Mouse (Mus musculus) limb, embryonic 10.5 days (tissue): ENCODE data around the gene Tmem18. TPM values are rescaled to one million over a fixed set of nuclear protein-coding genes. Genes with fewer than 3 reads are reported as not detected.

ENCODE experiments used
- DNase-seq: peaks from one replicate; pipeline ENCODE4 v3.0.0-alpha.2; 2017; ENCODE audit warnings: low spot score
- H3K27ac ChIP-seq: fragments of 300-500 bp; sonication (generic); 2 replicates; pipeline ENCODE4 v1.5.1; 2016; ENCODE audit warnings: mild to moderate bottlenecking
- H3K27me3 ChIP-seq: fragments of 300-500 bp; sonication (generic); 2 replicates; pipeline ENCODE4 v1.6.1; 2016; ENCODE audit warnings: low read depth, mild to moderate bottlenecking; ENCODE audit not compliant: poor library complexity, severe bottlenecking
- H3K36me3 ChIP-seq: fragments of 300-500 bp; sonication (generic); 2 replicates; pipeline ENCODE4 v1.6.1; 2016; ENCODE audit warnings: mild to moderate bottlenecking, moderate library complexity
- H3K4me1 ChIP-seq: fragments of 300-500 bp; sonication (generic); 2 replicates; pipeline ENCODE4 v1.6.1; 2016
- H3K4me3 ChIP-seq: fragments of 300-500 bp; sonication (generic); 2 replicates; pipeline ENCODE4 v1.5.1; 2016; ENCODE audit warnings: mild to moderate bottlenecking, moderate library complexity
- H3K9me3 ChIP-seq: fragments of 300-500 bp; sonication (generic); replicated peaks from 2 replicates; pipeline ENCODE4 v1.6.1; 2016; ENCODE audit warnings: mild to moderate bottlenecking
- WGBS: fragments of 180-500 bp; shearing (Covaris S2); methylation state at CpG from one replicate; pipeline ENCODE4 v1.1.7; 2016; 5-methylcytosine and 5-hydroxymethylcytosine counted together
- polyA plus RNA-seq: library from polyadenylated mRNA; unstranded; fragments of >200 nt; fragmentation: Nextera tagmentation; extraction: Ambion mirVana; gene quantifications from 2 replicates; pipeline ENCODE4 v1.2.1, GENCODE M21; 2016

Tmem18 gene
- polyA plus RNA-seq: 18.5 and 25.0 TPM in 2 replicates

DNA sequence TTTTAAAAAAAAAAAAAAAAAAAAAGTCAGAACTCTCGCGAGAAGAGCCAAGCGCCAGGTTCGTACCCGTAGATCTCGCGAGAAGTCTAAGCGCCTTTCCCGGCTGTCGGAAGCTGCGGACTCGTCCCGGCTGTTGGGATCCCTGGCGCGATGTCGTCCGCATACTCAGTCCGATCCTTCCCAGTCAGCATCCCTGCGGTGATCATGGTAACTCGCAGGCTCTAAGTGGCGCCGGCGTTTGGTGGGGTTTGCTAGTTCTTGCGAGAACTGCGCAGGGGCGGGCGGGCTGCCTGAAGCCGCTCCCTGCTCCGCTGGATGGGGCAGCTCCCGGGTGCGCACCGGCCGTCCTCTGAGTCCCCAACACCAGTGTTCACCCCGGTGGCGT is at the start of gene Tmem18:
Gene Tmem18, plus strand, starts transcription at position 71 of the 385 bp plus-strand sequence.
- peaks cover 19% of the 10 kb centered on the region for H3K36me3 ChIP-seq
- peak within 1 kb of the TSS; percentile 76 for H3K4me3 ChIP-seq
- peak; percentile 86 for DNase-seq
- H3K9me3 ChIP-seq: no peaks in the 10 kb centered on the region
- WGBS: under 1% methylated on average over 35 of the region's 35 CpGs
- peaks cover 16% of the 10 kb centered on the region for H3K4me1 ChIP-seq
- H3K27me3 ChIP-seq: peaks cover 14% of the 10 kb centered on the region; the same call in 1 of the 2 replicates
- H3K27ac ChIP-seq: peak within 1 kb of the TSS; percentile 85

DNA sequence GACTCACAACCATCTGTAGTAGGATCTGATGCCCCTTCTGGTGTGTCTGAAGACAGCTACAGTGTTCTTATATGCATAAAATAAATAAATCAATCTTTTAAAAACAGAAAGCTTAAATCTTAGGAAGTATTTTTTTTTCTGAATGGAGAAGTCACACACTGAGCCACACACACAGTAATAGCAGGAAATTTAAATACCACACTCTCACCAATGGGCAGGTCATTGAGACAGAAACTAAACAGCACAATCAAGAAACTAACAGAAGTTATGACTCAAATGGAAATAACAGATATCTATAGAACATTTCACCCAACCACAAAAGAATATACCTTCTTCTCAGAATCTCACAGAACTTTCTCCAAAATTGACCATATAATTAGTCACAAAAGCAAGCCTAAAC is 26.9 kb upstream of the Tmem18 start:
- H3K27me3 ChIP-seq: peaks cover 6% of the 10 kb centered on the region; the same call in 1 of the 2 replicates
- no peak overlapping the region for H3K27ac ChIP-seq
- H3K4me3 ChIP-seq: no peak overlapping the region
- no peaks in the 10 kb centered on the region for H3K9me3 ChIP-seq
- H3K4me1 ChIP-seq: peaks cover 5% of the 10 kb centered on the region; the same call in 1 of the 2 replicates
- no peaks in the 10 kb centered on the region for H3K36me3 ChIP-seq
- DNase-seq: no peak

DNA sequence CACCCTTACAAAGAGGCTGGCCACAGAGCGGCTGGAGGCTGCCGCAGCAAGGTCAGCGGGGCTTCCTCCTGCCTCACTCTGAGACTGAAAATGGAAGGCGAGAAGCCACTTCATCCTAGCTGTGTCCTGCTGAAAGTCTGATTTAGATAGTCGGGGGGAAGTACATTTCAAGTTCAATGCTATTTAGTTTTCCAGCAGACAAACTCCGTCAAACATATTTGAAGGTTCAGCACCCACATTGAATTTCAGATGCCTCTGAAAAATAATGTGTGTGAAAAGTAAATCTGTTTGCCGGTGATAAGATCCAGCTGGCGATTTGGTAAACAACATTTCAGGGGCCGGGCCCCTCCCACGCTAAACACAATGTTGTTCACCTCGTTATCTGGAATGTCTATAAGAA is 22.8 kb upstream of the Tmem18 start:
- Histone ChIP-seq H3K4me3 (peak overlapping the region; percentile 22; the same call in 1 of the 2 replicates), H3K9me3 (no peaks in the 10 kb centered on the region), H3K4me1 (peaks cover 5% of the 10 kb centered on the region; the same call in 1 of the 2 replicates), H3K36me3 (no peaks in the 10 kb centered on the region), H3K27me3 (peaks cover 6% of the 10 kb centered on the region; the same call in 1 of the 2 replicates), H3K27ac (0 out of 2 replicates have a peak overlapping the region, but pooled peaks have one; percentile 9)
- DNase-seq: peak; percentile 35
- 27% methylated on average over 11 of the region's 11 CpGs for WGBS

DNA sequence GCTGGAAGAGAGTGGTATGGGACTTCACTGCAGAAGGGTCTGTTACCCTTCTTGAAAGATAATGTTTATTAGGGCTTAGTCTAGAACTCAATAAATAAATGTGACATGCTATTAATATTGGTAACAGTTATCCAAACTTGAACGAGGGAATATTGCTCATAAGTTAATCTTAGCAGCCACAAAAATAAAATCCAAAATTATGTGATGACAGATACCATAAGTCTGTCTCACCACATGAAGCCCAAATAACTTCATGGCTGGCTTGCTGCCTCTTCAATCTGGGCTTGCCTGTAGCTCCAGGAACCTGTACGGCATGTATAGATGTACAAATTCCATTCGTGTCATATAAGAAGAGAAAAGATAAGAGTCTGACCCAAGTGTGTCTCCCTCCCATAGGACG is 12.2 kb upstream of the Tmem18 start:
- DNase-seq: no peak
- 84% methylated on average over 4 of the region's 4 CpGs for WGBS
- Histone ChIP-seq H3K27me3 (no peaks in the 10 kb centered on the region), H3K9me3 (no peaks in the 10 kb centered on the region), H3K4me3 (no peak overlapping the region), H3K27ac (no peak overlapping the region), H3K4me1 (no peaks in the 10 kb centered on the region), H3K36me3 (no peaks in the 10 kb centered on the region)

DNA sequence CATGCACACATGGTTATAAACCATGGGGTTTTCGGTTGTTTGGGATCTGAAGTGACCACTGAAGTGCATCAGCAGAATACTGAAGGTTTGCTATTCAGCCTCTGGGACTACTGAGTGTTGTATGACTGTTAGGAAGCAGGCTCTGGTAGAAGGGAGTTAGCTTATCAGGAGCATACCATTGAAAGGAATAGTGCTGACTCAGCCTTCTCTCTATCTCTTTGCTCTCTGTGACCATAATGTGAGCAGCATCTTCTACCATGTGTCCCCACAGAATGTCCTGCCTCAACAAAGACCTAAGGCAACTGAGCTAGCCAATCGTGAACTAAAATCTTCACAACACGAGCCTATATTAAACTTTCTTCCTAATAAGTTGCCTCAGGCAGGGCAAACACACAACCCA is 8.3 kb upstream of the Tmem18 start:
- 86% methylated on average over 3 of the region's 3 CpGs for WGBS
- no peak for DNase-seq
- no peaks in the 10 kb centered on the region for H3K4me1 ChIP-seq
- H3K9me3 ChIP-seq: no peaks in the 10 kb centered on the region
- no peak overlapping the region for H3K27ac ChIP-seq
- no peaks in the 10 kb centered on the region for H3K36me3 ChIP-seq
- no peak overlapping the region for H3K4me3 ChIP-seq
- 0 out of 2 replicates have a peak, but pooled peaks cover 4% of the 10 kb centered on the region for H3K27me3 ChIP-seq

DNA sequence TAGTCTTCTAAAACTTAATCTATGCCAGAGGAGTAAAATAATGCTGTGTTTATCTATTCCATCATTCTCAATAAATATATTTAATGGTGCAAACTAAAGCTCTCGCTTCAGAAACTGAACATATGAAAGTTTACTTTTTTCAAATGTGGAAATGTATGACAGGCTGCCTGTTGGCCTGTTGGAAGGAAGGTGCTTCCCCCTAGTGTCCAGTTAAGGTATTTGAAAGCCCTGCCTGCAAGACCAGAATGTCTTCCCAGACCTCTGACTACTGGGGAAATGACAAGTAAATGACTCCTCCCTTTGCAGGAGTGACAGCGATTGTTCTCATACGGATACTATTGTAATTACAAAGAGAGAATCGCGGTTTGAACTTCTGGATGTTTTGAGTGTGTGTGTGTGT is 6.2 kb upstream of the Tmem18 start:
- no peak for DNase-seq
- Histone ChIP-seq H3K4me1 (no peaks in the 10 kb centered on the region), H3K9me3 (no peaks in the 10 kb centered on the region), H3K36me3 (no peaks in the 10 kb centered on the region), H3K27ac (no peak overlapping the region), H3K27me3 (peaks cover 13% of the 10 kb centered on the region; the same call in 1 of the 2 replicates), H3K4me3 (no peak overlapping the region)
- WGBS: 23% methylated on average over 5 of the region's 5 CpGs

DNA sequence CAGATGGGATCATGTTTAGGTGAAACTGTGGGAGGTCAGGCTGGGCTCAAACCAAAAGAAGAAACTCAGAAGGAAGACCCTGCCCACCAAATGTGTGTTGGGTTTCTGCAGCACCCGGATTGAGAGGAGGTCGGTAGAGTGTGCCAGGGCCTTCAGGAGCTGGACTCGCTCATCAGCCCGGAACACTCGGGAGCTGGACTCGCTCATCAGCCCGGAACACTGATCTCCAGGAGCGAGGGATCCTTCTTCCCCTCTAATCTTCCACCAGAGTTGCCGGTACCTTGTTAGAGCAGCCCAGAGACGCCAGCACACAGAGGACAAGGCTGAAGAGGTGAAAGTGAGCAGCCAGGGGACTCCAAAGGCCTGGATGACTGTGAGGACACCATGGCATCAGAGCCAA is 2.9 kb upstream of the Tmem18 start:
- H3K27me3 ChIP-seq: peaks cover 17% of the 10 kb centered on the region; the same call in 1 of the 2 replicates
- H3K9me3 ChIP-seq: no peaks in the 10 kb centered on the region
- 91% methylated on average over 10 of the region's 10 CpGs for WGBS
- H3K27ac ChIP-seq: no peak overlapping the region
- H3K4me3 ChIP-seq: no peak overlapping the region
- no peaks in the 10 kb centered on the region for H3K36me3 ChIP-seq
- peaks cover 12% of the 10 kb centered on the region for H3K4me1 ChIP-seq
- DNase-seq: no peak

DNA sequence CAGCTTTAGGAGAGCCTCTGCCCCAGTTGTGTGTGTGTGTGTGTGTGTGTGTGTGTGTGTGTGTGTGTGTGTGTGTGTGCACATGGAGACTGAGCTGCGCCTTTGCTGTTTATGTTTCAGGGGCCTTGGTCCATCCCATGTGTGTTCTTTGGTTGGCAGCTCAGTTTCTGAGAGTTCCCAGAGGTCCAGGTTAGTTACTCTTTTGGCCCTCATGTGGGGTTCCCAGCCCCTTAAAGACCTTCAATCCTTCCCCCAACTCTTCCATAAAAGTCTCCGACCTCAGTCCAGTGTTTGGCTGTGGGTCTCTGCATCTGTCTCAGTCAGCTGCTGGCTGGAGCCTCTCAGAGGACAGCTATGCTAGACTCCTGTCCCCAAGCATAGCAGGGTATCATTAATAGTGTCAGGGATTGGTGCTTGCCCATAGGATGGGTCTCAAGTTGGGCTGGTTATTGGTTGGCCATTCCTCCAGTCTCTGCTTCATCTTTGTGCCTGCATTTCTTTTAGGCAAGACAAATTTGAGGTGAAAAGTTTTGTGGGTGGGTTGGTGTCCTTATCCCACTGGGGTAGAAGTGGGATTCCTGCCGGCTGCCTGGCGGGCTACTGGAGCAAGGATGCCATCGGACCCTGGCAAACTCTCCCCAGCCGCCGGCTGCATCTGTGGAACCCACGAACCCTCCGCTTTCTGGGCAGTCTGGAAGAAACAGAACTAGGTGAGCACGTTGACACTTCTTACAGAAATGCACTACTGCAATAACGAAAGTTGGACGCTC is 455 bp upstream of the Tmem18 start:
- peak overlapping the region; percentile 76 for H3K4me3 ChIP-seq
- peaks cover 16% of the 10 kb centered on the region for H3K4me1 ChIP-seq
- H3K27me3 ChIP-seq: peaks cover 17% of the 10 kb centered on the region; the same call in 1 of the 2 replicates
- H3K9me3 ChIP-seq: no peaks in the 10 kb centered on the region
- no peak for DNase-seq
- peak overlapping the region; percentile 85 for H3K27ac ChIP-seq
- WGBS: 16% methylated on average over 12 of the region's 12 CpGs
- peaks cover 13% of the 10 kb centered on the region for H3K36me3 ChIP-seq

DNA sequence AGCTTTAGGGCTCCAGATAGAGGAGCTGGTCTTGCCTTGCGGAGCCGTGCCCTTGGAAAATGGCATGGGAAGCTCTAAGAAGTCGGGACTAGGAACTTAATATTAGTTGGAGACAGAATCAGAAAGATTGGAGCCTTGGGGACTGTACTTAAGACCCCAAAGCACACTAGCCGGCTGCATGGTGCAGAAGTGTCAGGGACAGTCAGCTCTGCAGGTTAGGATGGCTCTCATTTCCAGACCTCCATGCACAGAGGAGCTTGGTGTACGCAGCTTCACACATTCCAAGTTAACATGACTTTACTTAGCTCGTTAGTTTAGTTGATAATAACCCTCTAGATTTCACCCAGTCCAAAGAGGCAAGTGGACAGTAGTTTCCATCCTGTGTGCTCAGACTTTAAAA is 637 bp downstream of the Tmem18 start:
- H3K27me3 ChIP-seq: peaks cover 13% of the 10 kb centered on the region; the same call in 1 of the 2 replicates
- H3K4me3 ChIP-seq: peak overlapping the region; percentile 76
- 15% methylated on average over 6 of the region's 6 CpGs for WGBS
- H3K27ac ChIP-seq: peak overlapping the region; percentile 85
- H3K36me3 ChIP-seq: peaks cover 21% of the 10 kb centered on the region
- H3K9me3 ChIP-seq: no peaks in the 10 kb centered on the region
- no peak for DNase-seq
- H3K4me1 ChIP-seq: peaks cover 16% of the 10 kb centered on the region

DNA sequence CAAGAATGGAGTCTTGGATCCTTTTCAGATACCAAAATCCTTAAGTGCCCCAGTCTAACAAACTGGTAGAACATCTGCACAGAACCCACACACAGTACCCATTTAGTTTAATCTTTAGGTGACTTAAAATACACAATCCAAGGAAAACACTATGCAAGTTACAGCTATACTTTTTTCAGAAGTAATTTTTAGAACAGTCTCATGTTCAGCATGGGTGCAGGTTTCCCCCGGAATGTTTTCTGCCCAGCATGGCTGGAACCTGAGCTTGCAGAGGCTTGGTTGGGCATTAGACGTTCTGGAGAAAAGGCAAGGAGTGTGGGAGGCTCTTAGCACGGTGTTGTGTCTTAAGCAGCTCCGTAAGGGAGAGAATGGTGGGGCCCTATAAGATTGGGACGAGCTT is 7.6 kb downstream of the Tmem18 start:
- no peak for DNase-seq
- Histone ChIP-seq H3K4me1 (peaks cover 4% of the 10 kb centered on the region), H3K27me3 (no peaks in the 10 kb centered on the region), H3K9me3 (no peaks in the 10 kb centered on the region), H3K4me3 (no peak overlapping the region), H3K36me3 (peaks cover 26% of the 10 kb centered on the region), H3K27ac (no peak overlapping the region)
- WGBS: 89% methylated on average over 5 of the region's 5 CpGs

DNA sequence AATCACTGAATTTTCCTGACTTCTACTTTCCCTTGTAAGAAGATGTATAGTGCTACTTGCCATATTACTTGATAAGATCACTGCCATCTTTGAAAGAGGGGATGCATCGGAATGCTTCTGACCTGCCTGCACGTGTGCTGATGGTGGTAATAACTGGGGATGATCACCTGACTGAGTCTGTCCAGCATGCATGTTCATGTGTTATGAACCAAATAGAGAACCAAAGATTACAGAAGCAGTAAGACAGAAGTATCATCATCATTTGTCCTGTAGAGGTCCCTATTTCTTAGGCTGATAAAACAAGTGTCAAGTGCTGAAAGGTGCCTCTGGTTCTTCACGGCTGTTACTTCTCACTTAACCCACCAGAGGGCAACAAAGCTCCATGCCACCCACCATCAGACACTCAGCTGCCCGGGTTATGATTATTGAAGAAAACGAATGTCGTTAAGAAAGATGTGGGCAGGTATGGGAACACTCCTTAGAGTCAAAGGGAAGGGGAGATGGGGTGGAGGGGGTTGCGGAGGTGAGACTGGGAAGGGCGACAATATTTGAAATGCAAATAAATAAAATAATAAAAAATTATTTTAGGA is 12.7 kb downstream of the Tmem18 start:
- peak; percentile 68 for DNase-seq
- H3K27me3 ChIP-seq: no peaks in the 10 kb centered on the region
- H3K4me1 ChIP-seq: peaks cover 12% of the 10 kb centered on the region
- H3K4me3 ChIP-seq: no peak overlapping the region
- WGBS: 41% methylated on average over 8 of the region's 8 CpGs
- no peaks in the 10 kb centered on the region for H3K36me3 ChIP-seq
- H3K9me3 ChIP-seq: no peaks in the 10 kb centered on the region
- no peak overlapping the region for H3K27ac ChIP-seq

DNA sequence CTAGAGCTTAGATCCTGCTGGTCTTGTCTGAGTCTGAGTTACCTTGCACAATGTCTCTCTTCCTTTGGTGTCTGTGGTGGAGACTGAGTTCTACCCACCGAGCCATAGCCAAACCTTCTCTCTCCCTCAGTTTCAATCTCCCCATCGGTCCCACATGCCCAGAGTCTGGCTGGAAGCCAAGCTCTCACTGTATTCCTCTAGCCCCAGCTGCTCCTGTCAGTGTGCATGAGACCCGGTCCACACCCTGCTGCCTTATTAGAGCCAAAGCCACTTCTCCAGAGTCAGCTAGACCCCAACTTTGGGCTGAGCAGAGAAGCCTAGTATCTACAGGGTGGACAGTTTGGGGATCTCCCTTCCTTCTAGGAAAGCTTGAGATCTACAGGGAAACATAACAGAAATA is 14.7 kb downstream of the Tmem18 start:
- no peak overlapping the region for H3K27ac ChIP-seq
- H3K36me3 ChIP-seq: no peaks in the 10 kb centered on the region
- 89% methylated on average over 3 of the region's 3 CpGs for WGBS
- peaks cover 32% of the 10 kb centered on the region for H3K4me1 ChIP-seq
- H3K27me3 ChIP-seq: no peaks in the 10 kb centered on the region
- no peak for DNase-seq
- no peaks in the 10 kb centered on the region for H3K9me3 ChIP-seq
- no peak overlapping the region for H3K4me3 ChIP-seq

DNA sequence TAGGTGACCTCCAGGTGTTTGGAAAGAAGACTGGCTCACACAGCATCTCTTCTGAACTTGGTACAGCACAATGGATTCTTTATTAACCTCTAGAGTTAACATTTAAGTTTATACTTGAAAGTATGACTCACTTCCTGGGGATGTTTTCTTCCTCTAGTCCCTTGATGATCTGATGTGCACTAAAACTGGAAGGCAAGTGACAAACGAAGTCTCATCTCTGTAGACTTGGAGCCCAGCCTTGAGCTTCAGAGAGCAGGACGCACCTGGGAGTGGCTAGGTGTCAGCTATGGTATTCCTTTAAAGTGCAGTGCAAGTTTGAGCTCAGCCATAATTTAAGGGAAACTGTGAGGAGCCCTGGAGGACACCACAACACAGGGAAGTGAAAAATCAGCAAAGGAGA is 15.2 kb downstream of the Tmem18 start:
- Histone ChIP-seq H3K36me3 (no peaks in the 10 kb centered on the region), H3K9me3 (no peaks in the 10 kb centered on the region), H3K4me1 (peaks cover 37% of the 10 kb centered on the region), H3K4me3 (no peak overlapping the region), H3K27me3 (no peaks in the 10 kb centered on the region), H3K27ac (no peak overlapping the region; the same call in 1 of the 2 replicates)
- 81% methylated on average over 2 of the region's 2 CpGs for whole genome bisulfite sequencing
- no peak for DNase-seq
